Mouse (Mus musculus): ENCODE data around the gene Efemp1.

The Efemp1 gene

GRCm38 (mm10) chr11:28853102-28853800, at the start of gene Efemp1:
TSS of gene Efemp1 (plus strand) at chr11:28853204.
- DNase-seq, result peak; percentile 49

- DNase-seq, result peak; percentile 45
These were observed 44.3 kb upstream of the Efemp1 start for GRCm38 (mm10) chr11:28808685-28809084.

GRCm38 (mm10) chr11:28811874-28812273, 41.1 kb upstream of the Efemp1 start:
- DNase-seq, result no peak

- no peak for DNase-seq
These were observed 40.4 kb upstream of the Efemp1 start for GRCm38 (mm10) chr11:28812564-28812963.

GRCm38 (mm10) chr11:28817405-28817804, 35.6 kb upstream of the Efemp1 start:
- peak; percentile 11 for DNase-seq

GRCm38 (mm10) chr11:28826950-28827349, 26.1 kb upstream of the Efemp1 start:
- DNase-seq, result no peak

- no peak for DNase-seq
These were observed 19.2 kb upstream of the Efemp1 start for GRCm38 (mm10) chr11:28833809-28834208.

- DNase-seq, result no peak
These were observed 17.9 kb upstream of the Efemp1 start for GRCm38 (mm10) chr11:28835141-28835540.

GRCm38 (mm10) chr11:28849841-28850240, 3.2 kb upstream of the Efemp1 start:
- DNase-seq, result no peak

- no peak for DNase-seq
These were observed 1.4 kb upstream of the Efemp1 start for GRCm38 (mm10) chr11:28851645-28852044.

GRCm38 (mm10) chr11:28852361-28852919, 564 bp upstream of the Efemp1 start:
- no peak for DNase-seq

GRCm38 (mm10) chr11:28859125-28859524, 6.1 kb downstream of the Efemp1 start:
- peak; percentile 24 for DNase-seq

- DNase-seq, result no peak
These were observed 16.1 kb downstream of the Efemp1 start for GRCm38 (mm10) chr11:28869129-28869528.

- DNase-seq, result no peak
These were observed 28.5 kb downstream of the Efemp1 start for GRCm38 (mm10) chr11:28881381-28881976.

GRCm38 (mm10) chr11:28883106-28883505, 30.1 kb downstream of the Efemp1 start:
- no peak for DNase-seq

- no peak for DNase-seq
These were observed 36.5 kb downstream of the Efemp1 start for GRCm38 (mm10) chr11:28889538-28889937.

GRCm38 (mm10) chr11:28891515-28891914, 38.5 kb downstream of the Efemp1 start:
- no peak for DNase-seq

- no peak for DNase-seq
These were observed 46.4 kb downstream of the Efemp1 start for GRCm38 (mm10) chr11:28899420-28899819.

GRCm38 (mm10) chr11:28904596-28904995, 51.6 kb downstream of the Efemp1 start:
- DNase-seq, result no peak

GRCm38 (mm10) chr11:28906288-28906687, 53.3 kb downstream of the Efemp1 start:
- DNase-seq, result peak; percentile 15

- peak; percentile 3 for DNase-seq
These were observed 56.0 kb downstream of the Efemp1 start for GRCm38 (mm10) chr11:28908908-28909545.

- no peak for DNase-seq
These were observed 59.6 kb downstream of the Efemp1 start for GRCm38 (mm10) chr11:28912469-28913138.

- DNase-seq, result no peak
These were observed 81.4 kb downstream of the Efemp1 start for GRCm38 (mm10) chr11:28934449-28934848.
